Mouse (Mus musculus): Measurements from ENCODE around the gene Inpp4b.

GRCm38 (mm10) chr8:81345170-81345697 is 2.9 kb downstream of the Inpp4b start:
- TF ChIP-seq CTCF (IDR thresholded peaks at IDR 0.05; ENCODE audit: low read depth) = no peak
- no peak for TF ChIP-seq EP300 (IDR thresholded peaks at IDR 0.05; ENCODE audit: low read depth)
